25 mouse cellular contexts compared by ENCODE assay signal in genomic region chr1:79314774-79315173, GRCm38 (mm10).
DNase-seq lines count a peak whose midpoint lies in the region; ATAC-seq lines count a peak whose summit lies in the region.
"Had no signal": no experiment of that assay in that cellular context is flagged by ENCODE, and none has a peak within 500 bp of the region (broad histone marks: within the 10 kb centered on the region; RNA-seq: fewer than 3 reads in every experiment).

No protein-coding gene starts in this region.

- no peak for ATAC-seq in embryonic facial prominence, embryonic 12.5 days (ENCODE audit: insufficient number of reproducible peaks, insufficient read depth, low FRiP score, low TSS enrichment)
- ATAC-seq: activated CD4-positive, CD25-positive, alpha-beta regulatory T cell, adult 4 months; forebrain, embryonic 16.5 days; midbrain, embryonic 15.5 days had no signal

- H3K27ac ChIP-seq in embryonic facial prominence, embryonic 12.5 days = 0 out of 2 replicates have a peak overlapping the region, but pooled peaks have one; percentile 30
- H3K27ac ChIP-seq: heart, embryonic 13.5 days; hindbrain, embryonic 15.5 days; left cerebral cortex, adult 2 months; midbrain, embryonic 15.5 days had no signal

- 56% methylated on average over 3 of the region's 3 CpGs for WGBS in embryonic facial prominence, embryonic 12.5 days

- no peaks in the 10 kb centered on the region for H3K27me3 ChIP-seq in embryonic facial prominence, embryonic 12.5 days
- H3K27me3 ChIP-seq: heart, embryonic 13.5 days; hindbrain, embryonic 15.5 days; midbrain, embryonic 15.5 days had no signal

- no peak overlapping the region for H3K4me2 ChIP-seq in embryonic facial prominence, embryonic 12.5 days (replicated peaks)
- H3K4me2 ChIP-seq: heart, embryonic 13.5 days; hindbrain, embryonic 15.5 days; liver, embryonic 11.5 days; midbrain, embryonic 15.5 days had no signal

- peaks cover 8% of the 10 kb centered on the region; the same call in 1 of the 2 replicates for H3K4me1 ChIP-seq in embryonic facial prominence, embryonic 12.5 days
- H3K4me1 ChIP-seq: heart, embryonic 13.5 days; hindbrain, embryonic 15.5 days; midbrain, embryonic 15.5 days had no signal

- H3K4me3 ChIP-seq in embryonic facial prominence, embryonic 12.5 days = no peak overlapping the region
- H3K4me3 ChIP-seq: erythroblast, embryonic 14.5 days; heart, embryonic 13.5 days; hindbrain, embryonic 15.5 days; left cerebral cortex, adult 2 months; midbrain, embryonic 15.5 days; myocyte had no signal

- no peaks in the 10 kb centered on the region for H3K9me3 ChIP-seq in embryonic facial prominence, embryonic 12.5 days
- H3K9me3 ChIP-seq: heart, embryonic 13.5 days; hindbrain, embryonic 15.5 days; midbrain, embryonic 15.5 days had no signal

- H3K36me3 ChIP-seq in embryonic facial prominence, embryonic 12.5 days = no peaks in the 10 kb centered on the region
- H3K36me3 ChIP-seq: heart, embryonic 13.5 days; hindbrain, embryonic 15.5 days; midbrain, embryonic 15.5 days had no signal

- peak; percentile 9 for DNase-seq in embryo, embryonic 10 days (ENCODE audit: low spot score)
- no peak for DNase-seq in embryo, embryonic 10.5 days (ENCODE audit: low spot score)
- peak; percentile 1 for DNase-seq in kidney, postnatal 14 days
- DNase-seq in kidney, adult 18-20 months = no peak
- DNase-seq in lung, postnatal 10 days = peak; percentile 13
- DNase-seq in cerebellum, adult 11-12 months = no peak
- DNase-seq in spleen, adult 18-20 months = no peak
- DNase-seq: adrenal gland, postnatal 10 days; cerebellum, adult 11 months; cerebellum, postnatal 14 days; heart, postnatal 36 days; kidney, adult 8-10 months; kidney, postnatal 36 days; right cerebral cortex, postnatal 25 days; thymus, postnatal 14 days had no signal

- H3K9ac ChIP-seq in embryonic facial prominence, embryonic 12.5 days = no peak overlapping the region
- H3K9ac ChIP-seq: heart, embryonic 13.5 days; hindbrain, embryonic 15.5 days; midbrain, embryonic 15.5 days had no signal

Comparison
In these comparisons a context has a peak if more than half of its experiments do, and no peak if none do; other contexts are left out.
1. DNase-seq: peak in embryo, embryonic 10 days (single experiment), kidney, postnatal 14 days (single experiment) and lung, postnatal 10 days (single experiment); none in embryo, embryonic 10.5 days (single experiment), kidney, adult 18-20 months (single experiment), cerebellum, adult 11-12 months (single experiment) and spleen, adult 18-20 months (0 of 2).